Mouse (Mus musculus) kidney, embryonic 15.5 days (tissue): Measurements from ENCODE around the gene Prss48. TPM values are rescaled to one million over a fixed set of nuclear protein-coding genes. Genes with fewer than 3 reads are reported as not detected.
A peak's percentile ranks its signal among the peaks of the same experiment; 100 is the strongest.

Experiments
- ATAC-seq: fragments of 200-750 bp; cut with Nextera tagmentation; replicated peaks from 2 replicates; pipeline ENCODE4 v1.8.0; 2017; ENCODE audit warnings: moderate TSS enrichment; ENCODE audit not compliant: low FRiP score
- H3K27ac ChIP-seq: fragments of 300-500 bp; sonication (generic); 2 replicates; pipeline ENCODE4 v1.5.1; 2015; ENCODE audit warnings: mild to moderate bottlenecking, inconsistent platforms
- H3K27me3 ChIP-seq: fragments of 300-500 bp; sonication (generic); 2 replicates; pipeline ENCODE4 v1.6.1; 2015; ENCODE audit warnings: inconsistent platforms
- H3K36me3 ChIP-seq: fragments of 300-500 bp; sonication (generic); 2 replicates; pipeline ENCODE4 v1.6.1; 2015; ENCODE audit warnings: inconsistent platforms
- H3K4me1 ChIP-seq: fragments of 300-500 bp; sonication (generic); 2 replicates; pipeline ENCODE4 v1.6.1; 2015; ENCODE audit warnings: inconsistent platforms
- H3K4me2 ChIP-seq: fragments of 300-500 bp; sonication (generic); 2 replicates; pipeline ENCODE4 v1.6.1; 2015; ENCODE audit warnings: moderate library complexity, mild to moderate bottlenecking, inconsistent platforms
- H3K4me3 ChIP-seq: fragments of 300-500 bp; sonication (generic); replicated peaks from 2 replicates; pipeline ENCODE4 v1.5.1; 2015; ENCODE audit warnings: mild to moderate bottlenecking, inconsistent platforms
- H3K9ac ChIP-seq: fragments of 300-500 bp; sonication (generic); 2 replicates; pipeline ENCODE4 v1.6.1; 2015; ENCODE audit warnings: mild to moderate bottlenecking, inconsistent platforms
- H3K9me3 ChIP-seq: fragments of 300-500 bp; sonication (generic); replicated peaks from 2 replicates; pipeline ENCODE4 v1.6.1; 2016; ENCODE audit warnings: inconsistent platforms
- WGBS: fragments of 180-500 bp; shearing (Covaris S2); methylation state at CpG from one replicate; pipeline ENCODE4 v1.1.7; 2015; ENCODE audit warnings: mixed read lengths; 5-methylcytosine and 5-hydroxymethylcytosine counted together
- polyA plus RNA-seq: library from polyadenylated mRNA; unstranded; fragments of >200 nt; fragmentation: Nextera tagmentation; extraction: Ambion mirVana; gene quantifications from 2 replicates; pipeline ENCODE4 v1.2.1, GENCODE M21; 2015

Gene Prss48
- polyA plus RNA-seq, 1 experiment from 2014 or later: 0.39 TPM

- Histone ChIP-seq H3K36me3 (no peaks in the 10 kb centered on the region), H3K4me3 (peak within 1 kb of the TSS; percentile 85), H3K4me2 (peak within 1 kb of the TSS; percentile 84), H3K27me3 (no peaks in the 10 kb centered on the region), H3K9me3 (no peaks in the 10 kb centered on the region), H3K27ac (peak within 1 kb of the TSS; percentile 93), H3K4me1 (peaks cover 44% of the 10 kb centered on the region), H3K9ac (peak within 1 kb of the TSS; percentile 86)
- ATAC-seq: peak; percentile 93
- under 1% methylated on average over 54 of the region's 73 CpGs for WGBS
Observed at GRCm38 (mm10) chr3:85970742-85971598, 31.3 kb downstream of the Prss48 start, which contains the start of gene Sh3d19. Gene Sh3d19 (plus strand): TSS chr3:85971109.

- 84% methylated on average over 8 of the region's 8 CpGs for WGBS
- ATAC-seq: no peak
Observed at GRCm38 (mm10) chr3:85969040-85969439, 33.3 kb downstream of the Prss48 start.

GRCm38 (mm10) chr3:85965479-85965878 lies 36.8 kb downstream of the Prss48 start:
- Histone ChIP-seq H3K9me3 (peaks cover 10% of the 10 kb centered on the region; the same call in 1 of the 2 replicates), H3K27ac (no peak overlapping the region), H3K27me3 (no peaks in the 10 kb centered on the region), H3K36me3 (no peaks in the 10 kb centered on the region), H3K4me2 (no peak overlapping the region), H3K4me1 (peaks cover 15% of the 10 kb centered on the region), H3K9ac (no peak overlapping the region), H3K4me3 (no peak overlapping the region)
- no peak for ATAC-seq
- WGBS: 80% methylated on average over 4 of the region's 4 CpGs

More at GRCm38 (mm10) chr3:85969040-85969439, 33.3 kb downstream of the Prss48 start:
- Histone ChIP-seq H3K27ac (no peak overlapping the region), H3K9me3 (no peaks in the 10 kb centered on the region), H3K4me3 (no peak overlapping the region), H3K4me2 (no peak overlapping the region), H3K4me1 (peaks cover 33% of the 10 kb centered on the region), H3K36me3 (no peaks in the 10 kb centered on the region), H3K9ac (no peak overlapping the region), H3K27me3 (no peaks in the 10 kb centered on the region)

- H3K9ac ChIP-seq: no peak overlapping the region
- WGBS: 7% methylated on average over 5 of the region's 5 CpGs
- H3K27ac ChIP-seq: 0 out of 2 replicates have a peak overlapping the region, but pooled peaks have one; percentile 45
- H3K4me3 ChIP-seq: no peak overlapping the region
- no peaks in the 10 kb centered on the region for H3K36me3 ChIP-seq
- H3K9me3 ChIP-seq: peaks cover 10% of the 10 kb centered on the region; the same call in 1 of the 2 replicates
- ATAC-seq: peak; percentile 58; the same call in 1 of the 2 replicates
- H3K4me1 ChIP-seq: peaks cover 6% of the 10 kb centered on the region; the same call in 1 of the 2 replicates
- H3K4me2 ChIP-seq: no peak overlapping the region
- no peaks in the 10 kb centered on the region for H3K27me3 ChIP-seq
Observed at GRCm38 (mm10) chr3:85961134-85961533, 41.2 kb downstream of the Prss48 start.

- ATAC-seq: 0 out of 2 replicates have a peak, but pooled peaks have one; percentile 33
- Histone ChIP-seq H3K4me2 (no peak overlapping the region), H3K4me1 (peaks cover 6% of the 10 kb centered on the region; the same call in 1 of the 2 replicates), H3K27me3 (no peaks in the 10 kb centered on the region), H3K9me3 (peaks cover 10% of the 10 kb centered on the region; the same call in 1 of the 2 replicates), H3K36me3 (no peaks in the 10 kb centered on the region), H3K9ac (no peak overlapping the region), H3K27ac (no peak overlapping the region), H3K4me3 (no peak overlapping the region)
- 74% methylated on average over 1 of the region's 1 CpGs for WGBS
Observed at GRCm38 (mm10) chr3:85959669-85960068, 42.6 kb downstream of the Prss48 start.

GRCm38 (mm10) chr3:85955704-85956103 lies 46.6 kb downstream of the Prss48 start:
- 83% methylated on average over 5 of the region's 5 CpGs for WGBS
- no peak overlapping the region for H3K4me2 ChIP-seq
- H3K9ac ChIP-seq: no peak overlapping the region
- no peaks in the 10 kb centered on the region for H3K36me3 ChIP-seq
- H3K4me3 ChIP-seq: no peak overlapping the region
- H3K27ac ChIP-seq: no peak overlapping the region
- H3K4me1 ChIP-seq: no peaks in the 10 kb centered on the region
- no peak for ATAC-seq
- H3K9me3 ChIP-seq: no peaks in the 10 kb centered on the region
- H3K27me3 ChIP-seq: no peaks in the 10 kb centered on the region

- no peak overlapping the region for H3K9ac ChIP-seq
Observed at GRCm38 (mm10) chr3:85955269-85955668, 47.0 kb downstream of the Prss48 start.

GRCm38 (mm10) chr3:85952696-85953283 lies 49.5 kb downstream of the Prss48 start:
- Histone ChIP-seq H3K27ac (0 out of 2 replicates have a peak overlapping the region, but pooled peaks have one; percentile 48), H3K9ac (no peak overlapping the region), H3K9me3 (no peaks in the 10 kb centered on the region), H3K4me3 (no peak overlapping the region), H3K4me1 (no peaks in the 10 kb centered on the region), H3K4me2 (no peak overlapping the region), H3K36me3 (no peaks in the 10 kb centered on the region), H3K27me3 (no peaks in the 10 kb centered on the region)
- WGBS: 75% methylated on average over 10 of the region's 10 CpGs
- no peak for ATAC-seq

More at GRCm38 (mm10) chr3:85955269-85955668, 47.0 kb downstream of the Prss48 start:
- Histone ChIP-seq H3K4me3 (no peak overlapping the region), H3K4me2 (no peak overlapping the region), H3K36me3 (no peaks in the 10 kb centered on the region), H3K27me3 (no peaks in the 10 kb centered on the region), H3K4me1 (no peaks in the 10 kb centered on the region), H3K9me3 (no peaks in the 10 kb centered on the region), H3K27ac (no peak overlapping the region)
- 92% methylated on average over 9 of the region's 9 CpGs for WGBS
- no peak for ATAC-seq

- Histone ChIP-seq H3K27me3 (no peaks in the 10 kb centered on the region), H3K27ac (no peak overlapping the region), H3K4me2 (no peak overlapping the region), H3K36me3 (no peaks in the 10 kb centered on the region), H3K9me3 (no peaks in the 10 kb centered on the region), H3K9ac (no peak overlapping the region), H3K4me1 (no peaks in the 10 kb centered on the region), H3K4me3 (no peak overlapping the region)
- no peak for ATAC-seq
- 77% methylated on average over 4 of the region's 4 CpGs for WGBS
Observed at GRCm38 (mm10) chr3:85950914-85951313, 51.4 kb downstream of the Prss48 start.

Other genes starting within 250 kb of the Prss48 start
- gene Fam160a1, start 185.2 kb downstream of the Prss48 start, polyA plus RNA-seq: 5.0 and 5.1 TPM in 2 replicates
- 2.2 and 2.9 TPM in 2 replicates for gene Glt28d2, start 115.0 kb downstream of the Prss48 start, polyA plus RNA-seq
- gene Gm37240, start 115.0 kb downstream of the Prss48 start, polyA plus RNA-seq: 8.9 and 9.2 TPM in 2 replicates
- gene Sh3d19, start 31.4 kb downstream of the Prss48 start, polyA plus RNA-seq: 30.1 and 32.3 TPM in 2 replicates
- 1,242 and 1,382 TPM in 2 replicates for gene Rps3a1, start 140.2 kb upstream of the Prss48 start, polyA plus RNA-seq
- 7.4 and 7.6 TPM in 2 replicates for gene Lrba, start 222.2 kb upstream of the Prss48 start, polyA plus RNA-seq